Mouse (Mus musculus) lung, embryonic 16.5 days (tissue): ENCODE results near the gene Osbpl9. TPM values are rescaled to one million over a fixed set of nuclear protein-coding genes. Genes with fewer than 3 reads are reported as not detected.

Experiments used
- ATAC-seq: fragments of 200-750 bp; cut with Nextera tagmentation; 2 replicates; pipeline ENCODE4 v1.8.0; 2017; ENCODE audit warnings: low read depth, mild to moderate bottlenecking, moderate library complexity
- H3K27ac ChIP-seq: fragments of 300-500 bp; sonication (generic); 2 replicates; pipeline ENCODE4 v1.5.1; 2014; ENCODE audit warnings: mild to moderate bottlenecking, control low read depth, low read length
- H3K27me3 ChIP-seq: fragments of 300-500 bp; sonication (generic); 2 replicates; pipeline ENCODE4 v1.6.1; 2014; ENCODE audit warnings: low read depth, low read length, mixed read lengths; ENCODE audit not compliant: control insufficient read depth, insufficient read depth
- H3K36me3 ChIP-seq: fragments of 300-500 bp; sonication (generic); 2 replicates; pipeline ENCODE4 v1.6.1; 2014; ENCODE audit warnings: low read length; ENCODE audit not compliant: control insufficient read depth, insufficient read depth
- H3K4me1 ChIP-seq: fragments of 300-500 bp; sonication (generic); replicated peaks from 2 replicates; pipeline ENCODE4 v1.6.1; 2014; ENCODE audit warnings: low read length, mixed read lengths; ENCODE audit not compliant: control insufficient read depth, insufficient read depth
- H3K4me2 ChIP-seq: fragments of 300-500 bp; sonication (generic); 2 replicates; pipeline ENCODE4 v1.6.1; 2014; ENCODE audit warnings: low read depth, low read length, control low read depth
- H3K4me3 ChIP-seq: fragments of 300-500 bp; sonication (generic); 2 replicates; pipeline ENCODE4 v1.5.1; 2014; ENCODE audit warnings: mild to moderate bottlenecking, low read length, control low read depth
- H3K9ac ChIP-seq: fragments of 300-500 bp; sonication (generic); 2 replicates; pipeline ENCODE4 v1.6.1; 2014; ENCODE audit warnings: low read length, control low read depth
- H3K9me3 ChIP-seq: fragments of 300-500 bp; sonication (generic); 2 replicates; pipeline ENCODE4 v1.6.1; 2016; ENCODE audit warnings: low read length; ENCODE audit not compliant: control insufficient read depth
- WGBS: fragments of 180-500 bp; shearing (Covaris S2); extraction: QIAGEN DNeasy Blood & Tissue Kit; methylation state at CpG from one replicate; pipeline ENCODE4 v1.1.7; 2014; 5-methylcytosine and 5-hydroxymethylcytosine counted together
- polyA plus RNA-seq: library from polyadenylated mRNA; unstranded; fragments of >200 nt; fragmentation: Nextera tagmentation; extraction: Ambion mirVana; gene quantifications from 2 replicates; pipeline ENCODE4 v1.2.1, GENCODE M21; 2015

Osbpl9 gene
- polyA plus RNA-seq, 1 experiment from 2014 or later, result 76.0 TPM

- no peak for ATAC-seq
- Histone ChIP-seq H3K9ac (no peak overlapping the region), H3K9me3 (no peaks in the 10 kb centered on the region), H3K4me1 (no peaks in the 10 kb centered on the region), H3K4me3 (no peak overlapping the region), H3K4me2 (no peak overlapping the region), H3K36me3 (no peaks in the 10 kb centered on the region), H3K27ac (no peak overlapping the region), H3K27me3 (no peaks in the 10 kb centered on the region)
- WGBS, result 69% methylated on average over 3 of the region's 3 CpGs
Observed at GRCm38 (mm10) chr4:109213986-109214385, 11.9 kb upstream of the Osbpl9 start.

- 74% methylated on average over 4 of the region's 4 CpGs for WGBS
- H3K9me3 ChIP-seq, result no peaks in the 10 kb centered on the region
- no peak for ATAC-seq
Observed at GRCm38 (mm10) chr4:109210881-109211280, 8.8 kb upstream of the Osbpl9 start.

GRCm38 (mm10) chr4:109210253-109210652 is 8.2 kb upstream of the Osbpl9 start:
- Histone ChIP-seq H3K27me3 (no peaks in the 10 kb centered on the region), H3K9me3 (no peaks in the 10 kb centered on the region), H3K27ac (no peak overlapping the region), H3K4me2 (no peak overlapping the region), H3K9ac (no peak overlapping the region), H3K36me3 (no peaks in the 10 kb centered on the region), H3K4me1 (no peaks in the 10 kb centered on the region), H3K4me3 (no peak overlapping the region)
- no peak for ATAC-seq
- WGBS, result 85% methylated on average over 2 of the region's 2 CpGs

More at GRCm38 (mm10) chr4:109210881-109211280, 8.8 kb upstream of the Osbpl9 start:
- Histone ChIP-seq H3K4me2 (no peak overlapping the region), H3K27ac (no peak overlapping the region), H3K4me3 (no peak overlapping the region), H3K4me1 (no peaks in the 10 kb centered on the region), H3K9ac (no peak overlapping the region), H3K36me3 (no peaks in the 10 kb centered on the region), H3K27me3 (no peaks in the 10 kb centered on the region)

- WGBS, result 77% methylated on average over 5 of the region's 5 CpGs
- H3K9ac ChIP-seq, result no peak overlapping the region
- no peak for ATAC-seq
Observed at GRCm38 (mm10) chr4:109207524-109207923, 5.5 kb upstream of the Osbpl9 start.

GRCm38 (mm10) chr4:109204416-109204815 is 2.3 kb upstream of the Osbpl9 start:
- no peak for ATAC-seq
- Histone ChIP-seq H3K4me3 (no peak overlapping the region), H3K4me1 (peaks cover 11% of the 10 kb centered on the region), H3K27me3 (no peaks in the 10 kb centered on the region), H3K4me2 (no peak overlapping the region), H3K9ac (no peak overlapping the region), H3K9me3 (no peaks in the 10 kb centered on the region), H3K27ac (0 out of 2 replicates have a peak overlapping the region, but pooled peaks have one; percentile 15), H3K36me3 (no peaks in the 10 kb centered on the region)
- 44% methylated on average over 1 of the region's 1 CpGs for WGBS

More at GRCm38 (mm10) chr4:109207524-109207923, 5.5 kb upstream of the Osbpl9 start:
- H3K4me1 ChIP-seq, result peaks cover 5% of the 10 kb centered on the region; the same call in 1 of the 2 replicates
- no peaks in the 10 kb centered on the region for H3K27me3 ChIP-seq
- H3K9me3 ChIP-seq, result no peaks in the 10 kb centered on the region
- no peak overlapping the region for H3K4me2 ChIP-seq
- no peak overlapping the region for H3K27ac ChIP-seq
- H3K36me3 ChIP-seq, result no peaks in the 10 kb centered on the region
- H3K4me3 ChIP-seq, result no peak overlapping the region

- no peaks in the 10 kb centered on the region for H3K36me3 ChIP-seq
- H3K4me2 ChIP-seq, result no peak overlapping the region
- no peak overlapping the region for H3K9ac ChIP-seq
- H3K9me3 ChIP-seq, result no peaks in the 10 kb centered on the region
- H3K27ac ChIP-seq, result 0 out of 2 replicates have a peak overlapping the region, but pooled peaks have one; percentile 15
- 43% methylated on average over 1 of the region's 1 CpGs for WGBS
- no peak for ATAC-seq
- H3K27me3 ChIP-seq, result no peaks in the 10 kb centered on the region
- H3K4me1 ChIP-seq, result peaks cover 11% of the 10 kb centered on the region
- no peak overlapping the region for H3K4me3 ChIP-seq
Observed at GRCm38 (mm10) chr4:109203931-109204330, 1.9 kb upstream of the Osbpl9 start.

- ATAC-seq, result no peak
- peaks cover 6% of the 10 kb centered on the region for H3K4me1 ChIP-seq
- WGBS, result 96% methylated on average over 4 of the region's 4 CpGs
Observed at GRCm38 (mm10) chr4:109199069-109199468, 3.0 kb downstream of the Osbpl9 start.

GRCm38 (mm10) chr4:109195900-109196629 is 6.0 kb downstream of the Osbpl9 start:
- H3K9me3 ChIP-seq, result no peaks in the 10 kb centered on the region
- H3K9ac ChIP-seq, result no peak overlapping the region
- ATAC-seq, result no peak
- no peaks in the 10 kb centered on the region for H3K36me3 ChIP-seq
- H3K4me2 ChIP-seq, result no peak overlapping the region
- no peak overlapping the region for H3K27ac ChIP-seq
- peaks cover 6% of the 10 kb centered on the region; the same call in 1 of the 2 replicates for H3K4me1 ChIP-seq
- no peak overlapping the region for H3K4me3 ChIP-seq
- WGBS, result 82% methylated on average over 7 of the region's 7 CpGs
- no peaks in the 10 kb centered on the region for H3K27me3 ChIP-seq

More at GRCm38 (mm10) chr4:109199069-109199468, 3.0 kb downstream of the Osbpl9 start:
- Histone ChIP-seq H3K36me3 (no peaks in the 10 kb centered on the region), H3K4me3 (no peak overlapping the region), H3K27me3 (no peaks in the 10 kb centered on the region), H3K27ac (no peak overlapping the region), H3K9me3 (no peaks in the 10 kb centered on the region), H3K9ac (no peak overlapping the region), H3K4me2 (no peak overlapping the region)

- no peaks in the 10 kb centered on the region for H3K27me3 ChIP-seq
- no peak overlapping the region for H3K27ac ChIP-seq
- 81% methylated on average over 5 of the region's 5 CpGs for WGBS
Observed at GRCm38 (mm10) chr4:109193886-109194285, 8.2 kb downstream of the Osbpl9 start.

More at GRCm38 (mm10) chr4:109193886-109194285, 8.2 kb downstream of the Osbpl9 start:
- H3K36me3 ChIP-seq, result no peaks in the 10 kb centered on the region
- no peak overlapping the region for H3K4me2 ChIP-seq
- H3K9me3 ChIP-seq, result no peaks in the 10 kb centered on the region
- no peak overlapping the region for H3K9ac ChIP-seq
- H3K4me3 ChIP-seq, result no peak overlapping the region
- no peak for ATAC-seq
- 0 out of 2 replicates have a peak, but pooled peaks cover 2% of the 10 kb centered on the region for H3K4me1 ChIP-seq
